Mouse (Mus musculus) intestine, postnatal 0 days (tissue): ENCODE measurements around the gene Nfatc3. TPM values are rescaled to one million over a fixed set of nuclear protein-coding genes. Genes with fewer than 3 reads are reported as not detected.
"Not testable (repeated sequence)": the region's sequence is repeated elsewhere in the genome, so short reads cannot be mapped to it uniquely, and the experiment has no call there.

Experiments
- ATAC-seq: fragments of 200-750 bp; cut with Nextera tagmentation; 2 replicates; pipeline ENCODE4 v1.8.0; 2017; ENCODE audit warnings: mild to moderate bottlenecking, moderate TSS enrichment, moderate library complexity
- H3K27ac ChIP-seq: fragments of 300-500 bp; sonication (generic); 2 replicates; pipeline ENCODE4 v1.5.1; 2014; ENCODE audit warnings: mild to moderate bottlenecking, low read depth, low read length, moderate library complexity
- H3K27me3 ChIP-seq: fragments of 300-500 bp; sonication (generic); replicated peaks from 2 replicates; pipeline ENCODE4 v1.6.1; 2014; ENCODE audit warnings: low read length, mixed read lengths; ENCODE audit not compliant: control insufficient read depth, insufficient read depth
- H3K36me3 ChIP-seq: fragments of 300-500 bp; sonication (generic); 2 replicates; pipeline ENCODE4 v1.6.1; 2014; ENCODE audit warnings: mild to moderate bottlenecking, moderate library complexity; ENCODE audit not compliant: control insufficient read depth, insufficient read depth
- H3K4me1 ChIP-seq: fragments of 300-500 bp; sonication (generic); replicated peaks from 2 replicates; pipeline ENCODE4 v1.6.1; 2014; ENCODE audit warnings: antibody characterized with exemption, low read length, mixed read lengths; ENCODE audit not compliant: control insufficient read depth, insufficient read depth
- H3K4me2 ChIP-seq: fragments of 300-500 bp; sonication (generic); replicated peaks from 2 replicates; pipeline ENCODE4 v1.6.1; 2014; ENCODE audit warnings: low read depth, mild to moderate bottlenecking, moderate library complexity
- H3K4me3 ChIP-seq: fragments of 300-500 bp; sonication (generic); 2 replicates; pipeline ENCODE4 v1.5.1; 2014; ENCODE audit warnings: low read depth, low read length
- H3K9ac ChIP-seq: fragments of 300-500 bp; sonication (generic); 2 replicates; pipeline ENCODE4 v1.6.1; 2014; ENCODE audit warnings: mild to moderate bottlenecking, low read depth, low read length
- H3K9me3 ChIP-seq: fragments of 300-500 bp; sonication (generic); 2 replicates; pipeline ENCODE4 v1.6.1; 2016; ENCODE audit warnings: mixed run types; ENCODE audit not compliant: control insufficient read depth
- CTCF ChIP-seq: sonication (generic); IDR thresholded peaks from 2 replicates; pipeline ENCODE4 v1.5.1; 2016; ENCODE audit warnings: low read depth, mild to moderate bottlenecking, control low read depth, antibody characterized with exemption, moderate library complexity
- WGBS: fragments of 180-500 bp; shearing (Covaris S2); extraction: QIAGEN DNeasy Blood & Tissue Kit; methylation state at CpG from one replicate; pipeline ENCODE4 v1.1.7; 2014; 5-methylcytosine and 5-hydroxymethylcytosine counted together
- polyA plus RNA-seq: library from polyadenylated mRNA; unstranded; fragments of >200 nt; fragmentation: Nextera tagmentation; extraction: Ambion mirVana; gene quantifications from 2 replicates; pipeline ENCODE4 v1.2.1, GENCODE M21; 2015

Nfatc3 gene
- 3.1 and 4.1 TPM in 2 replicates for polyA plus RNA-seq

DNA sequence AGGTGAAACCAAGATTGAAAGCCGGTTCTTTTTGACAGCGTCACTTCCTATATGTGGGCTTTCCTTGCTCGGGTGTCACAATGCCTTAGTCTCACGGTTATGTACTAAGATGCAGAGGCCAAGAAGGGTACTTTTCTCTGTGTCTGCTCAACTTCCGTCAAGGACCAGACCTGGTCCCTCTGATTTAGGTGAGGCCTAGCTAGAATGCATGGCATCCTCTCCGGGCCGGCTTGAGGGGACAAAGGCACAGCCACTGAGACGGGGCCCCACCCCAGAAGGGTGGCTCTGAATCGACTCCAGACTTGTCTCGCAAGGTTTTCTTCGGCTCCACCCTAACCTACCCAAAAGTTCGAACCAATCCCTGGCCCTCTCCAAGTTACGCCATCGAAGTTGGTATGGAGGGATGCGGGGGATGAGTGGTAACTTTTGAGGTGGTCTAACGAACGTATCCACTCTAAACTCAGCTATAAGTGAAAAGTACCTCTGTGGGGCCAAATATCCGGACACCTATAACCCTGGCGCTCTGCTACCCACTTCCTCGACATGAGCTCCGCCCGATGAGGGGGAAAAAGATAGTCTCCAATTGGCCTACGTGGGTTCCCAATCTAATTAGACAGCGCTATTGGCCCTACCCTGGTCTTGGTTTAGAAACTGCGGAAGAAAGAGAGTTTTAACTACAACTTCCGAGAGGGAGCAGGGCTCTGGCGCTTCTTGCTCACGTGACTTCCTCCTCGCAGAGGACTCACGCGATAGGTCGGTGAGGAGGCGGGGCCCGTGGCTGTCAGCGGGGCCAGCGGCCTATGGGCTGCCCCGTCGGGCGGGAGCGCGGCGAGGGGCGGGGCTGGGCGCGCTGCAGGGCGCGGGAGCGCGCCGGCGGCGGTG is at the start of gene Nfatc3:
Gene Nfatc3 (plus strand): TSS at position 110 of the 882 bp plus-strand sequence.
- peak; percentile 96 for ATAC-seq
- no peaks in the 10 kb centered on the region for H3K9me3 ChIP-seq

DNA sequence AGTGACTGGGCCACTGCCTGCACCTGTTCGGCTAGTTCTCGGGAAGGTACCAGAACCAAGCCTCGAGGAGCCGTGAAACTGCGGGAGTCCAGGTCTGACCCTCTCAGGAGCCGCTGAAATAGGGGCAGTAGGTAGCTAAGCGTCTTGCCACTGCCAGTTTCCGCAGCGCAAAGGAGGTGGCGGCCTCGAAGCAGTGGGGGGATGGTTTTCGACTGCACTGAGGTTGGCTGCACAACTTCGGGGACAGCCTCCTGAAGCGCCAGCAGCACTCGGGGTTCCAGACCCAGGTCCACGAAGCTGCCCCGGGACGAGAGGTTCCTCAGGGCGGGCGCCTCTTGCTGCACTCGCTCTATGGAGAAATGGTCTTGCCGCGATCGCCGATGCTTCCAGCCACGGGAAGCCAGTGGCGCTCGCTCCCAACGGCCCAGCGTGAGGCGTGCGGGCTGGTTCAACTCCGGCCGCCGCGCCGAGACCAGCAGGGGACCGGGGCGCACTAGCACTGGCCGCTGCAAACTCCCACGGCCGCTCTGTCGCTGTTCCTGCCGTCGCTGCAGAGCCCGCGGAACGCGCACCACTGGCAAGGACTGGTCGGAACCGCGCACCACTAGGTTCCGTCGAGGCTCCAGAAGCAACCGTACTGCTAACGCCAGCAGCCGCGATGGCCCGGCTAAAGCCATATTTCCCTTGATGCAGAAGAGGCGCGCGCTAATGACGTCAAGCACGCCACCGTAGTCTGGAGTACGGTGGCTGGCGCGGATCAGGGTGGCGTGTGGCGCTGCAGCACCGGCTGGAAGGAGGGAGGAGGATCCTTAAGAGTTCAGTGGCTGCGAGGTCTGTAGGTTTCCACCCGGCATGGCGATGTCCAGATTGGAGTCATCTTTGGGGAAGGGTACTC is 47.6 kb upstream of the Nfatc3 start:
- Histone ChIP-seq H3K9ac (peak overlapping the region; percentile 91), H3K4me3 (peak overlapping the region; percentile 90), H3K4me2 (peak overlapping the region; percentile 96), H3K36me3 (peaks cover 4% of the 10 kb centered on the region; the same call in 1 of the 2 replicates), H3K27ac (peak overlapping the region; percentile 74), H3K4me1 (peaks cover 5% of the 10 kb centered on the region; the same call in 1 of the 2 replicates), H3K9me3 (no peaks in the 10 kb centered on the region), H3K27me3 (no peaks in the 10 kb centered on the region)
- WGBS = under 1% methylated on average over 74 of the region's 74 CpGs
- ATAC-seq = peak; percentile 96
- TF ChIP-seq CTCF = peak; percentile 29

More for the DNA sequence above, at the start of gene Nfatc3:
- Histone ChIP-seq H3K36me3 (no peaks in the 10 kb centered on the region), H3K27me3 (no peaks in the 10 kb centered on the region), H3K4me3 (peak within 1 kb of the TSS; percentile 90), H3K4me1 (peaks cover 7% of the 10 kb centered on the region; the same call in 1 of the 2 replicates), H3K4me2 (peak within 1 kb of the TSS; percentile 85), H3K27ac (peak within 1 kb of the TSS; percentile 96), H3K9ac (peak within 1 kb of the TSS; percentile 92)
- TF ChIP-seq CTCF = no peak
- 1% methylated on average over 52 of the region's 52 CpGs for WGBS

DNA sequence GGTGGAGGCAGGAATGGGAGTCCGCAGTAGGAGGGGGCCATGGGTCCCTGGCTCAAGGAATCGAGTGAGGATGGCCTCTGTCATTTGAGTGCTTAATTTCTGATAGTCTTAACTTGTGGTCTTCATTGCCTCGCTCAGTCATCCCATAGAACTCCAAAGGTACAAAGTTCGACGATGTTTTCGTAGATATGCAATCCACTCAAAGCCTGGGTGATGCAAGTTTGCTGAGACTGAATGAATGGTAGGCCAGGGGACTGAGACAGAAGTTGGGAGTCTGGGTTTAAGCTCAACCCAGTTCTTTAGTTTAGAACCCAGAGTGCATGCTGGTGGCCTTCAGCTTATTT is 47.0 kb upstream of the Nfatc3 start, which contains the start of gene Ddx28:
Gene Ddx28 (minus strand): TSS at position 240 of the 344 bp plus-strand sequence.
- Histone ChIP-seq H3K27me3 (no peaks in the 10 kb centered on the region), H3K4me3 (peak within 1 kb of the TSS; percentile 90), H3K9ac (peak within 1 kb of the TSS; percentile 91), H3K27ac (peak within 1 kb of the TSS; percentile 74), H3K9me3 (no peaks in the 10 kb centered on the region), H3K36me3 (peaks cover 6% of the 10 kb centered on the region; the same call in 1 of the 2 replicates), H3K4me2 (peak within 1 kb of the TSS; percentile 96), H3K4me1 (peaks cover 5% of the 10 kb centered on the region; the same call in 1 of the 2 replicates)
- WGBS = 1% methylated on average over 6 of the region's 6 CpGs
- TF ChIP-seq CTCF = no peak
- peak; percentile 75 for ATAC-seq

DNA sequence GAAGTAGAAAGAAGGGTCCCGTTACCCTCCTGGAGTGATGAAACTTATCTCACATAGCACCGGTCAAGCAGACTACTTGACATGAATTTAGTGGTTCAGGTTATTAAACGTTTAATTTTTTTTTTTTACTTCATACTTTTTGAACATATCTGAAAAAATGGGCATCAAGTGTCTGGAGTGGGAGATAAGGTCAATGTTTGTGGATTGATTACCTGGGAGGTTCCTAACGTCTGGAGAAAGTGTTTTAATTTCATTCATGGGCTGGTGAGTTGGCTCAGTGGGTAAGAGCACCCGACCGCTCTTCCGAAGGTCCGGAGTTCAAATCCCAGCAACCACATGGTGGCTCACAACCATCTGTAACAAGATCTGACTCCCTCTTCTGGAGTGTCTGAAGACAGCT is 46.4 kb upstream of the Nfatc3 start:
- WGBS = 75% methylated on average over 8 of the region's 8 CpGs
- not testable (repeated sequence) for H3K9ac ChIP-seq

DNA sequence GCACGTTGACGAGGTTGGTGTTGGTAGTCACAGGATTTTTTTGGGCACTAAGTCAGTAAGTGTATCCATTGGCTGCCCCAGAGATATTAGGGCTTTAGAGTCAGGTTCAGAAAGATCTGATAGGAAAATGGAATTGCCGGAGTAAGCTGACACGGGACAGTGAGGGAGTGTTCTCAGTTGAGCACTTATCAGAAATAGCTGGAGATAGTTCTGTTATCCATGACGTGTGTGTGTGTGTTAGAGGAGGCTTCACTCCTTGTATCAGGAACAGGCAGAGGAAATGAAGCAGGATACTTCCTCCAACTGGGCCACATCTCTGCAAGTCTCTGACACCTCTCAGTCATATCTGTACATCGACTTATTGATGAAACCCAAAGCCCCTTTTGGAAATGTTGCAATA is 42.4 kb upstream of the Nfatc3 start:
- TF ChIP-seq CTCF = no peak
- H3K4me3 ChIP-seq = no peak overlapping the region
- H3K36me3 ChIP-seq = peaks cover 6% of the 10 kb centered on the region; the same call in 1 of the 2 replicates
- H3K27me3 ChIP-seq = no peaks in the 10 kb centered on the region
- 87% methylated on average over 6 of the region's 6 CpGs for WGBS
- ATAC-seq = no peak
- no peak overlapping the region for H3K9ac ChIP-seq
- H3K4me2 ChIP-seq = no peak overlapping the region
- H3K27ac ChIP-seq = no peak overlapping the region
- H3K4me1 ChIP-seq = no peaks in the 10 kb centered on the region
- no peaks in the 10 kb centered on the region for H3K9me3 ChIP-seq

More for the DNA sequence above, 46.4 kb upstream of the Nfatc3 start:
- not testable (repeated sequence) for H3K4me1 ChIP-seq, H3K27me3 ChIP-seq, ATAC-seq, H3K36me3 ChIP-seq, H3K9me3 ChIP-seq
- Histone ChIP-seq H3K4me2 (peak overlapping the region; percentile 96), H3K27ac (peak overlapping the region; percentile 74; the same call in 1 of the 2 replicates), H3K4me3 (peak overlapping the region; percentile 90; the same call in 1 of the 2 replicates)

DNA sequence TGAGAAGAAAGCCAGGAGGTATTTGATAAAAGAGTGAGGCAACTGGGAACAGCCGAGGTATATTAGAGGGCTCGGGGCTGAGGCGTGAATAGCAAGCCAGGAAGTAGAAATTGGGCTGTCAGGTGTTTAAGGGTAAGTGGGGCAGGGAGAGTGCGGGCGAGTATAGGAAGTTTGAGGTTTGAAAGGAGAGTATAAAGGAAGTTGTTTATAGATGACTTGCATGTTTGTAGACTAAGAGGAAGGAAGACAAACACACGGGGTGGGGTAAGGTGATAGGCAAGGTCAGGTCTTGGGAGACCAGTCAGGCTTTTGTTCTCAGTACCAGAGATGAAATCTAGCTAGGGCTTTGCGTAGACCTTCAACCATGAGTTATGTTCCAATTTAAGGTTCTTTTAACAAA is 41.5 kb upstream of the Nfatc3 start:
- Histone ChIP-seq H3K27me3 (no peaks in the 10 kb centered on the region), H3K9ac (no peak overlapping the region), H3K4me2 (no peak overlapping the region), H3K36me3 (peaks cover 6% of the 10 kb centered on the region; the same call in 1 of the 2 replicates), H3K9me3 (no peaks in the 10 kb centered on the region), H3K4me1 (no peaks in the 10 kb centered on the region), H3K27ac (no peak overlapping the region), H3K4me3 (no peak overlapping the region)
- 82% methylated on average over 7 of the region's 7 CpGs for WGBS
- TF ChIP-seq CTCF = no peak
- ATAC-seq = no peak
